Mouse (Mus musculus) lung, embryonic 14.5 days (tissue): ENCODE measurements around the gene Wnt7a. TPM values are rescaled to one million over a fixed set of nuclear protein-coding genes. Genes with fewer than 3 reads are reported as not detected.

ENCODE experiments used
- ATAC-seq: fragments of 200-750 bp; cut with Nextera tagmentation; 2 replicates; pipeline ENCODE4 v1.8.0; 2017; ENCODE audit warnings: mild to moderate bottlenecking, moderate TSS enrichment, moderate library complexity; ENCODE audit not compliant: insufficient read depth
- DNase-seq: peaks from one replicate; pipeline ENCODE4 v3.0.0-alpha.2; 2015
- H3K27ac ChIP-seq: fragments of 300-500 bp; sonication (generic); 2 replicates; pipeline ENCODE4 v1.5.1; 2014; ENCODE audit warnings: low read depth, mild to moderate bottlenecking, moderate library complexity
- H3K27me3 ChIP-seq: fragments of 300-500 bp; sonication (generic); 2 replicates; pipeline ENCODE4 v1.6.1; 2014; ENCODE audit warnings: low read length, control low read depth; ENCODE audit not compliant: insufficient read depth
- H3K36me3 ChIP-seq: fragments of 300-500 bp; sonication (generic); 2 replicates; pipeline ENCODE4 v1.6.1; 2014; ENCODE audit warnings: control low read depth; ENCODE audit not compliant: insufficient read depth
- H3K4me1 ChIP-seq: fragments of 300-500 bp; sonication (generic); 2 replicates; pipeline ENCODE4 v1.6.1; 2014; ENCODE audit warnings: antibody characterized with exemption, control low read depth; ENCODE audit not compliant: insufficient read depth
- H3K4me2 ChIP-seq: fragments of 300-500 bp; sonication (generic); 2 replicates; pipeline ENCODE4 v1.6.1; 2014; ENCODE audit warnings: mild to moderate bottlenecking
- H3K4me3 ChIP-seq: fragments of 300-500 bp; sonication (generic); 2 replicates; pipeline ENCODE4 v1.5.1; 2014; ENCODE audit warnings: low read depth, low read length
- H3K9ac ChIP-seq: fragments of 300-500 bp; sonication (generic); 2 replicates; pipeline ENCODE4 v1.6.1; 2014
- H3K9me3 ChIP-seq: fragments of 300-500 bp; sonication (generic); 2 replicates; pipeline ENCODE4 v1.6.1; 2016; ENCODE audit warnings: low read depth, low read length, control low read depth
- CTCF ChIP-seq: IDR thresholded peaks from 2 replicates; pipeline ENCODE4 v1.5.1; 2016; ENCODE audit warnings: antibody characterized with exemption, low read depth
- WGBS: fragments of 180-500 bp; shearing (Covaris S2); extraction: QIAGEN DNeasy Blood & Tissue Kit; methylation state at CpG from one replicate; pipeline ENCODE4 v1.1.7; 2014; 5-methylcytosine and 5-hydroxymethylcytosine counted together
- polyA plus RNA-seq: library from polyadenylated mRNA; unstranded; fragments of >200 nt; fragmentation: Nextera tagmentation; extraction: Ambion mirVana; gene quantifications from 2 replicates; pipeline ENCODE4 v1.2.1, GENCODE M21; 2014

Gene Wnt7a
- polyA plus RNA-seq, result 0.50 and 0.72 TPM in 2 replicates

GRCm38 (mm10) chr6:91410961-91411368, at the start of gene Wnt7a:
TSS of gene Wnt7a (minus strand) at chr6:91411363.
- ATAC-seq, result no peak
- Histone ChIP-seq H3K9ac (peak within 1 kb of the TSS; percentile 23; the same call in 1 of the 2 replicates), H3K36me3 (no peaks in the 10 kb centered on the region), H3K27me3 (peaks cover 61% of the 10 kb centered on the region), H3K9me3 (no peaks in the 10 kb centered on the region), H3K4me1 (no peaks in the 10 kb centered on the region), H3K27ac (no peak within 1 kb of the TSS), H3K4me2 (peak within 1 kb of the TSS; percentile 88), H3K4me3 (peak within 1 kb of the TSS; percentile 43)
- TF ChIP-seq CTCF, result no peak
- DNase-seq, result peak; percentile 30
- under 1% methylated on average over 34 of the region's 51 CpGs for WGBS

DNA sequence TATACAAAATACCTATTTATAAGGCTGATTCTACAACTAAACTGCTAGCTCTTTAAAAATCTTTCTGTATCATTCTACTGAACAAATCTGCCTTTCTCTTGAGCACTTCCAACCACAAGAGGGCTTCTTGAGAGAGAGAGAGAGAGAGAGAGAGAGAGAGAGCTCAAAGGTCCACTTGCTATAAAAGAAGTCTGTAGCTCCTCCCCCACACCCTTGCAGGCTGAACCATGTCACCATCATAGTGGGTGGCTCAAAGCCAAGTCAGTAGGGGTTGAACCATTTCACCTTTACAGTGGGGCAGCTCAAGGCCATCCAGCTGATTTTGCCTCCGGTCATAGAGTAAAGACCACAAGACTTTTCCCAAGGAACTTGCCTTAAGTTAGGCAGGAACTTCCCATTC, 48.3 kb upstream of the Wnt7a start:
- no peak for ATAC-seq

DNA sequence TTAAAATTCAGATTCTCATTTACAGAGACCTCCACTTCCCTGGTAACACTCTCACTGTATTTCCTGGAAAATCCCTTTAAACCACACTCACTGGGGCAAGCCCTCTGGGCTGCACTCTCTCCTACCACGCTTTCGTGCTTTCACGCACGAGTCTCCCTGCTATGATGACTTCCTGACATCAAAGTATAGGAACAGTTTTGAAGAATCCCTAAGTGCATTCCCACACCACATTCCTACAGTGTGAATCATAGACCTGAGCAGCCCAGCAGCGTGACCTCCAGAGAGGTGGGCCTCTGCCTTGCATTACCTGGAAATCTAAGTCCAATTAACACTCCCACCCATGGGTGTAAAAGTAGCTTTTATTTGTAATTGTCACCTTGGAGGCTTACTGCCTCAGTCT, 43.4 kb upstream of the Wnt7a start:
- no peak for TF ChIP-seq CTCF
- no peak for ATAC-seq
- no peaks in the 10 kb centered on the region for H3K9me3 ChIP-seq
- no peak overlapping the region for H3K4me3 ChIP-seq
- no peaks in the 10 kb centered on the region for H3K4me1 ChIP-seq
- no peak overlapping the region for H3K4me2 ChIP-seq
- H3K9ac ChIP-seq, result no peak overlapping the region
- 24% methylated on average over 5 of the region's 5 CpGs for WGBS
- H3K27ac ChIP-seq, result no peak overlapping the region
- H3K36me3 ChIP-seq, result no peaks in the 10 kb centered on the region
- H3K27me3 ChIP-seq, result no peaks in the 10 kb centered on the region
- DNase-seq, result no peak

More for the DNA sequence above, 48.3 kb upstream of the Wnt7a start:
- H3K9me3 ChIP-seq, result no peaks in the 10 kb centered on the region
- no peak overlapping the region for H3K4me2 ChIP-seq
- 89% methylated on average over 1 of the region's 1 CpGs for WGBS
- no peaks in the 10 kb centered on the region for H3K27me3 ChIP-seq
- H3K27ac ChIP-seq, result no peak overlapping the region
- DNase-seq, result peak; percentile 12
- peaks cover 18% of the 10 kb centered on the region for H3K36me3 ChIP-seq
- no peak for TF ChIP-seq CTCF
- no peak overlapping the region for H3K4me3 ChIP-seq
- H3K9ac ChIP-seq, result no peak overlapping the region
- H3K4me1 ChIP-seq, result no peaks in the 10 kb centered on the region

DNA sequence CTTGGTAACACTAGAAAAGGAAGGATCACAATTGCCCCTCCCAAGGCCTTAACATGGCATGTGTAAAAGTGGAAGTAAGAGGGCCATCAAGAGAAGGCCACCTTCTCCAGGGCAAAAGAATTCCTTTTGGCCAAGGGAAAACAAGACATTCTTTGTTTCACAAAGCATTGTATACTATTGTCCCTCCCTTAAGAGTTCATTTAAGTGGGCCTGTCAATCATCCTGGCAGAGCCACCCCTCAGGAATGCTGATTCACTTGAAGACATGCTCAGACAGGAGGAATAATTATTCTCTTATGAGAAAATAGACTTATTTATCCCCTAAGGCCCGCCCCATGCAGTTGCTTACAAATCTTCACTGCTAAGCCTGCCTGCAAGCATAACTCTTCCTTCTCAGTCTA, 40.9 kb upstream of the Wnt7a start:
- Histone ChIP-seq H3K27ac (no peak overlapping the region), H3K9me3 (no peaks in the 10 kb centered on the region), H3K4me3 (no peak overlapping the region), H3K9ac (no peak overlapping the region), H3K36me3 (no peaks in the 10 kb centered on the region), H3K4me2 (no peak overlapping the region), H3K4me1 (no peaks in the 10 kb centered on the region), H3K27me3 (no peaks in the 10 kb centered on the region)
- no peak for TF ChIP-seq CTCF
- ATAC-seq (no peak), DNase-seq (no peak)
- 55% methylated on average over 1 of the region's 1 CpGs for WGBS

GRCm38 (mm10) chr6:91449472-91450225, 38.5 kb upstream of the Wnt7a start:
- Histone ChIP-seq H3K27me3 (no peaks in the 10 kb centered on the region), H3K4me2 (no peak overlapping the region), H3K9me3 (no peaks in the 10 kb centered on the region), H3K4me1 (no peaks in the 10 kb centered on the region), H3K27ac (no peak overlapping the region), H3K9ac (no peak overlapping the region), H3K36me3 (no peaks in the 10 kb centered on the region), H3K4me3 (no peak overlapping the region)
- no peak for ATAC-seq
- WGBS, result 41% methylated on average over 3 of the region's 3 CpGs
- DNase-seq, result no peak
- TF ChIP-seq CTCF, result no peak

- no peak overlapping the region for H3K4me2 ChIP-seq
- H3K4me3 ChIP-seq, result no peak overlapping the region
- no peaks in the 10 kb centered on the region for H3K27me3 ChIP-seq
- no peak overlapping the region for H3K27ac ChIP-seq
- DNase-seq, result no peak
- H3K9me3 ChIP-seq, result no peaks in the 10 kb centered on the region
- no peak for TF ChIP-seq CTCF
- no peaks in the 10 kb centered on the region for H3K36me3 ChIP-seq
- no peak for ATAC-seq
- no peaks in the 10 kb centered on the region for H3K4me1 ChIP-seq
- no peak overlapping the region for H3K9ac ChIP-seq
- 63% methylated on average over 3 of the region's 3 CpGs for WGBS
Measured at GRCm38 (mm10) chr6:91445316-91445715, 34.2 kb upstream of the Wnt7a start.

DNA sequence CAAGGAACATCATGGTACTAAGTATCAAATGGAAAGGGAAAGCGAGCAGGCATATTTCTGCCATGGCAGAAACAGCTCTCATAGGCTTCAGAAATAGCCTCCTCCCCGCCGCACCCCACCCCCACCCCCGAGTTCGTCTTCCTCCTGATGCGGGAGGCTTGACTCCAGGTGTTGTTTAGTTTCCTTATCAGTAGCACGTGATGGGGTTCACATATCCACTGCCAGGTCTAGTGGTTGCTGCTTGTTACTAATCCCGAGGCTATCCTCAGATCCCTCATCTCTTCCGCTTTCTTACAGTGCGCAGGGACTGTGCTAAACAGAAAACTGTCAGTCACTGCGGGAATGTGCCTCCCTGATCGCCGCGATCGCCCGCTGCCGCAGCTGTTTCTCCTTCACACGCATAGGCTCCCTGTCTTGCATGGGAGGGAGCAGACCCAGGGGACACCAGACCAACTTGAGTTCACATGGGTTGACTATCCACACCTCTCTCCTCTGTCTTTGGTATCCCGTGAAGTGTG, 30.0 kb upstream of the Wnt7a start:
- Histone ChIP-seq H3K9ac (peak overlapping the region; percentile 75), H3K4me3 (peak overlapping the region; percentile 55), H3K4me2 (peak overlapping the region; percentile 66), H3K9me3 (no peaks in the 10 kb centered on the region), H3K27me3 (0 out of 2 replicates have a peak, but pooled peaks cover 4% of the 10 kb centered on the region), H3K4me1 (no peaks in the 10 kb centered on the region), H3K36me3 (no peaks in the 10 kb centered on the region), H3K27ac (0 out of 2 replicates have a peak overlapping the region, but pooled peaks have one; percentile 12)
- TF ChIP-seq CTCF, result no peak
- ATAC-seq (peak; percentile 59), DNase-seq (peak; percentile 11)
- WGBS, result 1% methylated on average over 19 of the region's 19 CpGs
